Comparison of ENCODE assay signal across 18 mouse cellular contexts in the genomic region with DNA sequence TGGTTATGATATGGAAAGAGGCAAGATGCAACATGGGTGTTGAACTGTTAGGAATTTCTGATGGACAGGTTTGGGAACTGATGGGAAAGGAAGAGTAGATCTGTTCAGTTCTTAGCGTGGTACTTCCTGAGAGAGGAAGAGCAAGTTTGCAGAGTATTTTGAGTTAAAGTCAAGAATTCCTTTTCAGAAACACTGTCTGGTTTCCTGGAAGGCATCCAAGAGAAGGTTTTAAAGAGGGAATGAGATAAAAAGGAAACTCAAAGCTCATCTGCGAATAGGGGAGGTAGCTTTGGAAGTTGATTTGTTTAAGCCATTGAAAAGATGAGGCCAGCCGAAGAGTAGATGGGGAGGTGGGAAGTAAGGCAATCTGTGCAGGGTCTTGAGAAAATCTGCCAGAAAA.
"Had no signal": no experiment of that assay in that cellular context is flagged by ENCODE, and none has a peak within 500 bp of the region (broad histone marks: within the 10 kb centered on the region; RNA-seq: fewer than 3 reads in every experiment).

No protein-coding gene starts in this region.

- H3K4me2 ChIP-seq: limb, embryonic 13.5 days; liver, embryonic 13.5 days; midbrain, embryonic 13.5 days; neural tube, embryonic 13.5 days had no signal

- ATAC-seq: intestine, postnatal 0 days; midbrain, embryonic 13.5 days; midbrain, embryonic 16.5 days had no signal

- H3K4me1 ChIP-seq: liver, embryonic 13.5 days; megakaryocyte, embryonic 14.5 days; midbrain, embryonic 10.5 days; midbrain, embryonic 13.5 days; neural tube, embryonic 13.5 days had no signal

- H3K4me3 ChIP-seq: limb, embryonic 13.5 days; liver, embryonic 13.5 days; megakaryocyte, embryonic 14.5 days; midbrain, embryonic 10.5 days; midbrain, embryonic 13.5 days; myocyte; neural tube, embryonic 13.5 days had no signal

- H3K9ac ChIP-seq: limb, embryonic 13.5 days; liver, embryonic 13.5 days; midbrain, embryonic 13.5 days; neural tube, embryonic 13.5 days had no signal

- H3K9me3 ChIP-seq: limb, embryonic 13.5 days; liver, embryonic 13.5 days; midbrain, embryonic 10.5 days; midbrain, embryonic 13.5 days; neural tube, embryonic 13.5 days had no signal

- H3K27me3 ChIP-seq: limb, embryonic 13.5 days; liver, embryonic 13.5 days; megakaryocyte, embryonic 14.5 days; midbrain, embryonic 13.5 days; neural tube, embryonic 13.5 days had no signal

- H3K27ac ChIP-seq: kidney, postnatal 0 days; limb, embryonic 13.5 days; liver, embryonic 13.5 days; midbrain, embryonic 10.5 days; midbrain, embryonic 13.5 days; neural tube, embryonic 13.5 days had no signal

- DNase-seq: kidney, adult 2 months; kidney, postnatal 25 days; liver, embryonic 13.5 days; lung, adult 2 months; lung, postnatal 36 days; retina, postnatal 1 day; right cerebral cortex, postnatal 25 days; spleen, adult 18-20 months; thymus, postnatal 25 days had no signal

- H3K36me3 ChIP-seq: limb, embryonic 13.5 days; liver, embryonic 13.5 days; midbrain, embryonic 10.5 days; midbrain, embryonic 13.5 days; neural tube, embryonic 13.5 days had no signal
